Mouse (Mus musculus): ENCODE measurements around the gene Tcf20. TPM values are rescaled to one million over a fixed set of nuclear protein-coding genes. Genes with fewer than 3 reads are reported as not detected.
"Not testable (repeated sequence)": the region's sequence is repeated elsewhere in the genome, so short reads cannot be mapped to it uniquely, and the experiment has no call there.

Tcf20 gene
- total RNA-seq, 2 experiments from 2014 or later = 24.8 to 27.8 TPM

DNA sequence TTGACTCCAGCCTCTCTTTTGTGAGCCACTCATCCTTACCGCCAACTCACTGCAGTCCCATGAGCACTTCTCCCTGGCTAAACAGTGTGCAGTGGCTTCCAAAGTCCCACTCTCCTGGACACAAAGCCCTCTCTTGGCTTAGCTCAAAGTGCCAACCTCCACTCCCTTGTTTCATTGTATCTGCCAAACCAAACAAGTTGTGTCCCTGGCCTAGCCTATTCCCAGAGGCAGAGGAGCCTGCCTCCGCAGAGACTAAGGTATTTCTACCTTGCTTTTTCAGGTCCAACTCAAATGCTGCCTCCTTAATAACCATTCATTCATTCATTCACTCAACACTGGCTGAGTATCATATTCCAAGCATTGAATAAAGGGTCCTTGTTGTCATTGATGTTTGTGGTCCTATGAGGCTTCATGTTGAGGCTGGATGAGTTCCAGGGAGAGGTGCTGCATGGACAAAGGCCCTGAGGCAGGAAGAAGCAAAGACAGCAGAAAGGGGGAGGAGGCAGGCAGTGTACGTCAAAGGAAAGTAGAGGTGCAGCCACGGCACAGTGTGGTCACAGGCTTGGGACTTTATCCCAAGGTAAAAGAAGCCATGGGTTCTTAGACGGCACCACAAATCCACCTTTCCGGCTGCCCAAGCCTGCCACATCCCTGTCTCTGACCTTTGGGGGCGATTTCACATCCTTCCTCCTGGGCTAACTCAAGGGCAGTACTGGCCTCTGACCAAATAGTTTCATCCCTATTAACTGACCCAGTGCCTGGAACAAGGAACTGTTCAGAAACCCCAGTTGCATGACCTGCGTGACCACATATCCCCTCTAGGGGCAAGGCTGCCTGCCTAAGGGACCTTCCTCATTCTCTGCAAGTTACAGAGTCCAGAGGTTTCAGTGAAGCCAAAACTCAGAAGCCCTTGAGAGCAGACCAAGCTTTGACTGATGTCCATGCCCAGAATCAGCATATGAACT lies 82.0 kb downstream of the Tcf20 start:
- intact Hi-C loops (cut with DNase I) = no loop called here
- peak in 1 of 2 experiments; percentile 8 for DNase-seq

DNA sequence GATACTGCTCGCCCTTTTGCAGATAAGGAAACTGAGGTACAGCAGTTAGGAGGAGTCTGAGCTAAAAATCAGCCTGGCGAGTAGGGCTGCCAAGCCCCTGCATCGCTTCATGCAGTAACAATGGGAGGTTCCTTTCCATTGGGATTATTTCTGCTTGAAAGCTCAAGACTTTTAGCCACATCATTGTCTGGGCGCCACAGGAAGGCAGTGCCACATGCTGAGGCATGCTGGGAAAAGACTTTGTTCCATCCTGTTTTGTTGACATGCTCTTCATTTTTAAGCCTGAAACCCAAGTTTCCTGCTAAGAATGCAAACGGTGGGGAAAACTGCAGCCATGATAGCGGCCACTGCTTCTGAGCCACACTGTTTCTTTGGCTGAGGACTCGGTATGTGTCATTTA lies 83.1 kb downstream of the Tcf20 start:
- no peak for DNase-seq
- intact Hi-C loops (cut with DNase I) = no loop called here

- intact Hi-C loops (cut with DNase I) = no loop called here
- no peak for DNase-seq
Observed at GRCm38 (mm10) chr15:82902521-82902920, 85.2 kb downstream of the Tcf20 start.

DNA sequence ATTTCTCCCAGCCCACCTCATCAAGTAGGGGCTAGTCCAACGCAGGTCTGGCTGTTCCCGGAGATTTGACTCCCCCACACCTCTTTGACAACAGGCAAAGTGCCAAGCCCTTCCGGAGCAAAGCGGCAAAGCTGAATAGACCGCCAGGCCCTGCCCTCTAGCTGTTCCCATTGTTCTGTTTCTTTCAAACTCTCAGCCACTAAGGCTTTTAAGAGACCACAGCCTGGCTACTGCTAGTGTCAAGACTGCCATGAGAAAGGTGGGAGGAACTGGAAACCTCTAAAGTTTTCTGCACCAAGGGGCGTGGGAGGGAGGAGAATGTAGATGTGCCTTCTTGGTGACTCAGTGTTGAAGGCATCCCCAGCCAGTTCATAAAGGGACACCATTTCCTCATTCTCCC lies 86.4 kb downstream of the Tcf20 start:
- intact Hi-C loops (cut with DNase I) = no loop called here
- no peak for DNase-seq

DNA sequence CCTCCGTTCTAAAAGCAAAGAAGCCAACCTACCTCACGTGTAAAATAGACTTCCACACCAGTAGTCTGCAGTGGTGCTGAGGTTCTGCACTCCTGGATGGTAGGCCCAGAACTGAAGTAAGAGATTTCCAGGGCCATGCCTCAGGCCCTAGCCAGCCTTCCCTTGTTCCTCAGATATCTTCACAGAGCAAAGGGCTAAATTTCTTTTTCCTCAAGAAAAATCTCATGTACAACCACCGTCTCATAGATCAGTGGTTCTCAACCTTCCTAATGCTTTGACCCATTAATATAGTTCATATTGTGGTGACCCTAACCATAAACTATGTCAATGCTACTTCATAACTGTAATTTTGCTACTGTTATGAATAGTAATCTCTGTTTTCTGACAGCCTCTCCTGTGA lies 87.3 kb downstream of the Tcf20 start:
- intact Hi-C loops (cut with DNase I) = no loop called here
- no peak for DNase-seq

DNA sequence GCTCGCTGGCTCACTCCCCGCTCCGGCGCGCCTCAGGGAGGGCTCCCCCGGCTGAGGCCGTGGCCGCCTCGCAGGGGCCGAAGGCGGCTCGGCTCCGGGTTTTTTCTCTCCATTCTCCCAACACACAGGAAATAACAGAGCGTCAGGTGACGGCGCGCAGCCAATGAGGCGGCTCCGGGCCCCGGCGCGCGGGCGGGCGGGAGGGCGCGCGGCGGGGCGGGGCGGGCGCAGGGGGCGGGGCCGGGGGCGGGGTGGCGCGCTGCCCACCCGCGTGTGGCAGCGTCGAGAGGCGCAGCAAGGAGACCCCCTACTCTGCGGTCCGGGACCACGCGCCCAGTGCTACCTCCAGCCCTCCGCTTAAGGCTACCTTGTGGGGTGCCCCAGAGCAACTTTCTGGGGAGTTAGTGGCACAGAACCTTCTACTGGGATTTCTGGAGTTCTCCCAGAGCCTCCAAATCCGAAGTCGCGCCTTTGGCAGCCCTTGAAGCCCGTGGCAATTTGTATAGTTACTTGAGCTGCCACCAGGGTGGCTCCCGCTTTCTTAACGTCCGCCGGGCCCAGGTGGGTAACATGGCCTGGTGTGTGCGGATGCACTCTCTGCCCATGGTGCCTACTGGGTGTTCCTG lies 87.9 kb downstream of the Tcf20 start:
- intact Hi-C loops (cut with DNase I) = no loop called here
- peak; percentile 75 to 79 for DNase-seq

GRCm38 (mm10) chr15:82898740-82899675 lies 88.7 kb downstream of the Tcf20 start:
- intact Hi-C loops (cut with DNase I) = no loop called here
- DNase-seq = peak in 1 of 2 experiments; percentile 38

DNA sequence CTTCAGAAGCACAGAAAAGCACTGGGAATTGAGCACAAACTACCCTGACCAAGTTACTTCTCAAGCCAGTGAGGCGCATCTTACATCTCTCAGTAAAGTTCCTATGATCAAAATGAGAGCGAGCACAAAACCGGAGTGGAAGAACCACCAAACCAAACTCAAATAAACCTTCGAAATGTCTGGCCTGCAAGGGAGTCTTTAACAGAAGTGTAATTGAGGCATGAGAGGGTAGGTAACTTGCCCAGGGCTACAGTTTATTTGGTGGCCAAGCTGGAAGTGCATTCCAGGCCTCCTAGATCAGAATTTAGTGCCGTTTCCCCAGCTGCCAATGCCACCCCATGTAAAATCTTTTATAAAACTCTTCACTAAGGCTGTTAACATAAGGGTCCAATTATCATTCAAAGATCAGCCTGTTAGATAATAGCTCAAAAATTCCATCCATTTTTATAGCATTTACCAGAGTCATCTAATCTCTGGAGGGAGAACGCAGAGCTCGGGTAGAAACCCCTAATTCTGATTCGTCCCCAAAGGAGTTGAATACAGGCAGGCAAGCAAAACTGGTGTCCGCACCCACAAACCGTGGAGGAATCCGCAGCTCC lies 89.4 kb downstream of the Tcf20 start:
- no peak for DNase-seq
- intact Hi-C loops (cut with DNase I) = no loop called here

DNA sequence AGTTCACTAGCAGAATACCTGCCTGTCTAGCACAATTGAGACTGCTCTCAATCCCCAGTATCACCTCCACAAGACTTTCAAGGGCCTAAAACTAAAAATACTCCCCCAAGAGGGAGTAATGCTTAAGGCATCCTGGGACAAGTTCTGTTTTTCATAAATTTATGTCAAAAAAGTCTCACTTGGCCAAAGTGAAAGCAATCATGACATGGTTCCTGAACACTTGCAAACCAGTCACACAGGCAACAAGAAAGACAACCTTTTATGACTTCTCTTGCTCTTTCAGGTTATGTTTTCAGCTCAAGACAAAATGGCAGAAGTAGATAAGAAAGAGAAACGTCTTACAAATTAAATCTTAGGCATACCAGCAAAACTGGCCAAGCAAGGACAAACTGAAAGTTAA lies 91.3 kb downstream of the Tcf20 start:
- no peak for DNase-seq
- intact Hi-C loops (cut with DNase I) = no loop called here

DNA sequence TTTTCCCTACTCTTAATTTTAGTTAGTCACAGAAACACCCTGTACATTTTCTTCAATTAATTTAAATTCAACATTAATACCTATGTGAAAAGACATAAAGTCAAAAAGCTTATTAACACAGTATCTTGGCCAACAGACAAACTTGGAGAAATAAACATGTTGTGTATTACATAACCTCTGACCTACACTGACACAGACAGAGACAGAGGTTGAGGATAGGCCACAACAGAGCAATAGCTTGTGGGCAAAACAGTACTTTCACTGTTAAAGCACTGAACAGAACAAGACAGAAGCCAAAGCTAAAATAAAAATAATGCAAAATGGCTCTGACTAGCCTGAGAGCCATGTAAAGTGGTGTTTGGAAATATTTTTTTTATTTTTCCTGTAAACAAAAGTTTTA lies 97.2 kb downstream of the Tcf20 start:
- no peak for DNase-seq

GRCm38 (mm10) chr15:82889426-82889825 lies 98.2 kb downstream of the Tcf20 start:
- DNase-seq = no peak
- intact Hi-C loops (cut with DNase I) = no loop called here

More for the DNA sequence above, 97.2 kb downstream of the Tcf20 start:
- intact Hi-C loops (cut with DNase I) = no loop called here

DNA sequence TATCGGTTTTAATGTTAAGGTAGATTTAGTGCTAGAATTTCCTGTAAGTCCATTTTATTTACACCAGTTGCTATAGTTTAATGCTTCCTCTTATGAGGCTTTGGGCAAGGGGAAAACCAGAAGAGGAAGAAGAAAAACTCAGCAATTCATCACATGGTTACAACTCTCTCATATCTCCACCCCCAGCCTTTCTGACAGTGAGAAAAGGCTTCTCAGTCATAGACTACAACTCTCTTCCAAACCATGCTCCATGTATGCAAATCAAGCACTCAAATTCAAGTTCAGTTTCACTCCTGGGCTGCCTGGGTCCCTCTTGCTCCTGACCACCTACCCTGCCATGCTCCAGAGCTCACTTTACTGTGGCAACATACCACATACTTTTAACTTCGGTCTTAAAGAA lies 99.2 kb downstream of the Tcf20 start:
- intact Hi-C loops (cut with DNase I) = no loop called here
- no peak for DNase-seq

DNA sequence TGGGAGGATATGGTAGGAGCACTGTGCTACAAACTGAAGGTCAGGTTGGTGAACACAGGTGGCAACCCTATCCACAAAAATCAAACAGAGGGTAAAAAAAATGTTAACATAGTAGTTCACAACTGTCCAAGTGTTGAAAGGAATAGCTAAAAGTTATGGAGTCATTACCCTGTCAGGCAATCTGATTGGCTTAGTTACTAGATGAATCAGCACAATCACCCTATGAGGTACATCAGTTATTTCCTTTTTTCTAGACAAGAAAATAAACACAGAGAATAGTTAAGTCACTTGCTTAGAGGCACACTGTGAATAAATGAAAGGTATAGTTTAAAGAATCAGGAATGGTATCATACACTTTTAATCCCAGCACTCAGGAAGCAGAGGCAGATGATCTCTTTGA lies 110.4 kb downstream of the Tcf20 start:
- DNase-seq = no peak
- intact Hi-C loops (cut with DNase I) = no loop called here

DNA sequence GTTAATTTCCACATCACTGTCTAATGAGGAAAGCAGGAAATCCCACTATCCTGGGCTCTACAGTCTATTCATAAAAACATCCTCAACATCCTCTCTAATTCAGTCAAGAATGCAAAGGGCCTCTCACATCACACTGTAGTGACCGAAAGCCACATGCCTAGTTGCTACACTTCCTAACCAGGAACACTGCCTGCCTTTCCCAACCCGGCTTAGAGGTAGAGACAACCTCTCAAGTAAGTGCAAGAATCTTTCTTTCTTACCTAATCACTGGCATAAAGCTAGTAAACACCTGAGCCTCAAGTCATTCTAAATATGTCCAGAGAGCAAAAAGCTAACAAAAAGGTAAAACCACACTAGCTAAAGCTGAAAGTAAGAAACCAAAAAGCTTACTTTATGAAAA lies 110.8 kb downstream of the Tcf20 start:
- intact Hi-C loops (cut with DNase I) = no loop called here
- DNase-seq = no peak

GRCm38 (mm10) chr15:82872037-82872436 lies 115.6 kb downstream of the Tcf20 start:
- DNase-seq = no peak
- intact Hi-C loops (cut with DNase I) = no loop called here

DNA sequence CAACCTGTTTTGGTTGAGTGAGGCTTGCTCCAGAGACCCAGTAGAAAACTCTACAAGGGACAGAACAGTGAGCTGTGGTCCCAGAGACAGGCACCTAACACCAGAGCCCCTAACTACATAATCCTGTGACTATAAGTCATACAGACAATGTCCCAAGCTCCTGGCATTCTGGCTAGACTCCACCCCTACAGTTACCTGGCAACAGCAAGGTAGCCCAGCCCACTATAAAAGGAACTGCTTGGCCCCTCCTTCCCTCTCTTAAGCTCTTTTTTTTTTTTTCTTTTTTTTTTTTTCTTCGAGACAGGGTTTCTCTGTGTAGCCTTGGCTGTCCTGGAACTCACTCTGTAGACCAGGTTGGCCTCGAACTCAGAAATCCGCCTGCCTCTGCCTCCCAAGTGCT lies 121.4 kb downstream of the Tcf20 start:
- DNase-seq; intact Hi-C loops (cut with DNase I): not testable (repeated sequence)

DNA sequence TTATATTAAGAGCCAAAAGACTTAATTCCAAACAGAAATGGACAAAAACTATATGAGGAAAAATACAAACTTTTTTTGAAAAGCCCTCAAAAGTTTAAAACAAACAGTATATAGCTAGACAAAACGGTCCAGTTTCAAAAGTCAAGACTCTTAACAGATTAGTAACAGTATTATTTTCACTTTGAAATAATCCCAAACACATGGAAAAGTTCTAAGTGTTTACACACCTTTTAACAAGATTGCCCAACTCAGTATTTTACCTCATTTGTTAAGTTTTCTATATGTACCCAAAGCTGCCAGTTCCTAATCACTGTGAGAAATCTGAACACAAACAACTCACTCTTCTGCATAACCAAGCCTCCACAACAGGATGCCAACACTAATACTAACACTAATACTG lies 124.0 kb downstream of the Tcf20 start:
- no peak for DNase-seq
- intact Hi-C loops (cut with DNase I) = no loop called here

DNA sequence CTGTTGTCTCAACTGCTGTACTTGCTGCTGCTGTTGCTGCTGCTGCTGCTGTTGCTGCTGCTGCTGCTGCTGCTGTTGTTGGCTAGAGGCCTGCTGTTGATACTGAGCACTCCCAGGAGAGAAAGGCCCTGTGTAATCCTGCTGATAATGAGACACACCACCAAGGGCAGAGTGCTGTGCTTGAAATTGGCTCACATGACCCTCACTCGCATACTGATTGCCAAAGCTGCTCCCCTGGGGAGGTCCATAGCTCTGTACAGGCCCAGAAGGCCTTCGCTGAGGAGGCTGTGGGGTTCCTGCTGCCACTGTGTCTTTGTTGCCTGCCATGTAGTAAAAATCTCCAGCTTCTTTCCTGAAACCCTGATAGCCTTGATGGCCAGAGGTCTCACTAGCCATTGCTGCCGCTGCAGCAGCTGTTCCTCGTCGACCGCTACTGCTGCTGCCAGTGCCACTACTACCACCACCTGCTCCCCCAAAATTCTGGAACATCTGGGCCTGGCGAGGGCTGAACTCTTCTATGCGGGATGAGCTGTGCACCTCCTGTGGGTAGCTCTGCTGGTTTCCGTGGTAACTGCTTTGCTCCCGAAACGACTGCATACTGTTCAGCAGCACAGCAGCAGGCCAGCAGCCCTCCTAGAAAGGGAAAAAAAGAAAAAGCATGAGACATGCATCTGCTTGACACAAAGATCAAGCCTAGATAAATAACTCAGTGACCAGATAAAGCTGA lies 130.9 kb downstream of the Tcf20 start:
- intact Hi-C loops (cut with DNase I) = no loop called here
- no peak for DNase-seq

DNA sequence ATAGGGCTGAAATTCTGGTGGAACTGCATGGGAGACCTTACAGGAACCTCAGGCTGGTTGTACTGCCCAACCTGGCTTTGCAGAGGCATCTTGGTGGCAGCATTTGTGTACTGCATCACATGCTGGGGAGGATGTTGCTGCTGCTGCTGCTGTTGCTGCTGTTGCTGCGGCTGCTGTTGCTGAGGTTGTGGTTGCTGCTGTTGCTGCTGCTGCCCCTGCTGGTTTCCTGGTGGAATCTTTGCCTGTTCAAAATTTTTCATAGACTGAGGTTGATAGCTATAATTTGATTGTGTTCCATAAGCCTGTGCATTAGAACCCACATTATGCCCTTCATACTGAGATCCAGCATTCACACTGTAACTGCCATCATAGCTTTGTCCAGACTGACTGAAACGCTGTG lies 131.6 kb downstream of the Tcf20 start:
- DNase-seq = no peak
- intact Hi-C loops (cut with DNase I) = no loop called here

DNA sequence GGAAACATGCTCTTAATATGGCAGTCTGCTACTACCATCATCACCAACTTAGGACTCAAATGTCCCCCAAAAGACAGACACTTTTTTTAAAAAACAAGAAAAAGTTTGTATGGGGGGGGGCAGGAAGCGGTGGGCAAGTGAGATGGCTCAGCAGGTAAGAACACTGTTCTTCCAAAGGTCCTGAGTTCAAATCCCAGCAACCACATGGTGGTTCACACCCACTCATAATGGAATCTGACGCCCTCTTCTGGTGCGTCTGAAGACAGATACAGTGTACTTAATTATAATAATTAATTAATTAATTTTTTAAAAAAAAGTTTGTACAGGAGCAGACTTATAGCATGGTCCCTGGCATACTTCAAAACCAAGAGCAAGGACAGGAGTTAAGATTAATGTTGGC lies 148.5 kb downstream of the Tcf20 start:
- intact Hi-C loops (cut with DNase I) = no loop called here
- DNase-seq = no peak

All from gastrocnemius, postnatal 36 days (tissue).